Mouse (Mus musculus) heart, adult 9 months (tissue): Measurements from ENCODE around the gene Cnfn.
"Not testable (repeated sequence)": the region's sequence is repeated elsewhere in the genome, so short reads cannot be mapped to it uniquely, and the experiment has no call there.

Source experiments
- DNase-seq, 2 experiments: peaks; one replicate each; pipeline ENCODE4 v3.0.0; 2022; ENCODE audit warnings: low spot score in 2 of 2

The Cnfn gene

DNA sequence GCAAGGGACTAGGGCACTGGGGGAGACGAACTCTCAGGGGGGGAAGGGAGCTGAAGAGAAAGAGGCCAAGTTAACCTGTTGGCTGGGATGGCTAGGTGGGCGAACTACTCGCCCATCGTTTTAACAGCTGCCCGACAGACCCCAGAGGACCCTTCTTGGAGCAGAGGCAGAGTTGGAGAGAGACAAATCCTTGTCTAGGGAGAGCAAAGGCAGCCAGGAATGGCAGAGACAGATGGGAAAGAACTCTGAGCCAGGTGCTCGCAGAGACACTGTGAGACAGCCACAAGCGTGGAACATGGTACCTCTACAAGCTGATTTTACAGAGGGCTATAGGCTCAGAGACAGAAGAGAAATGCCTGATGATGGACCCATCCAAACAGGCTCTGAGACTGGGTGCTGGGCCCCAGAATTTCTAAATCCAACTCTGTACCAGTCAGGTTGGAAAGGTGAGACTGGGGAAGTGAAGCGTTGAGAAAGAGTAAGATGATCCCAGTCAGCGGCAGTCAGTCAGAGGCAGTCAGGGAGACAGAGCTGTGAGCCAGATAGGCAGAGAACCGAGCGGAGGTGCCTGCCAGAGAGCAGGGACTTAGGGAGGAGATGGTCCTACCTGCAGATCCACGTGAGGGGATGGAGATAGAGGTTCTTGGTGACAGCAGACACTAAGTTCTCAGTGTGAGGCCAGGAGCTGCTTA is at the start of gene Cnfn:
Gene Cnfn, minus strand, starts transcription at position 667 of the 692 bp plus-strand sequence.
- no peak for DNase-seq

DNA sequence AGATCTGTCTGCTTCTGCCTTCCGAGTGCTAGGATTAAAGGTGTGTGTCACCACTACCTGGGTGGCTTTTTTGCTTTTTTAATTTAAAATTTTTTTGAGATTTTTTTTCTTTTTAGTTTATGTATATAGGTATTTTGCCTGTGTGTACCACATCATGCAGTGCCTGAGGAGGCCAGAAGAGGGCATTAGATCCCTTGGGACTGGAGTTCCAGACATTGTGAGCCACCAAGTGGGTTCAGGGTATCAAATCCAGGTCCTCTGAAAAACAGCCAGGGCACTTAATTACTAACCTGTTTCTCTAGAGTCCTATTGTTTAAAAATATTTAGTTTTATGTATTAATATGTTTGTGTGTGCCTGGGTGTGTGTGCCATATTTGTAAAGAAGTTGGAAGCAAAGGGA is 48.1 kb upstream of the Cnfn start:
- no peak for DNase-seq

DNA sequence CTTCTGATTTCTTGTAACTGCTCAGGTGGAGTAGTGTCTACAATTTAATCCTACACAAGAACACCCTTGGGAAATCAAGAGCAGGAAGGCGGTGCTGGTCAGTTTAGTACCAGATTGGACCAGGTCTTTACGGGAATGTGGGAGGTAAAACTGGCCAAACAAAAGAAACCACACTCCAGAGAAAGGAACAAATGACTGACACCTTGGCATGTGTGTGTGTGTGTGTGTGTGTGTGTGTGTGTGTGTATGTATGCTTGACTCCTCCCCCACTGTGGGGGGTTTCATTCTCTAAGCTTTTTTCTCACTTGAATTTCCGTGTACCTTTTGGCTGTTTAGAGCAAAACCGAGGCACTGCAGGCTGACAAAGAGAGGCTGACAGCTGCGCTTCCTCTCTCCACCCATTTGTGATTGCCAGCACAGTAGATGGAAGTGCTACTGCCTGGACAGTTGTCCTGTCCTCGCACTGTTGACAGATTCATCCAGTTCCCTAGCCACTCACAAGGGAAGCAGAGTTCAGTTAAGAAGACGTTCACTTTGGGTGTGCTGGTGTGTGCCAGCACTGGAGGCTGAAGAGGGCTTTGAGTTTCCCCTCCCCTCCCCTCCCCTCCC is 43.4 kb upstream of the Cnfn start, which contains the start of gene Cxcl17:
Gene Cxcl17, minus strand, starts transcription at position 54 of the 609 bp plus-strand sequence.
- no peak for DNase-seq

DNA sequence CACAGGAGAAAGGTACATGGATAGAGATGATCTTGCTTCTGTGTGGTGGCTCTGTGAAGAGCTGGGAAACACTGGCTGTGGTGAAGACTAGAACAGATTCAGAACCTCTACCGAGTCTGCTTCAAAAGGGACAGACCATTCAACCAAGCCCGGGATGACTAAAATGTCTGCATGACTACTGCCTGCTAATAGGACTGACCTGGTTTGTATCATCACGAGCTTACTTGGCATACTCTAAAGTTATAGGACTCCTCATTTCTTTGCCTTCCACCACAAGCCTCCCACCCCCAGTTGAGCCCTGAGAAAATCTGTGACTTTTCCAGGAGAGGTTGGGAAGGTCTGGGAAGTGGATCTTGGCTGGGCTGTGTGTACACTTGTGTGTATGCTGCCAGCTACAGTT is 42.3 kb upstream of the Cnfn start:
- DNase-seq = no peak

DNA sequence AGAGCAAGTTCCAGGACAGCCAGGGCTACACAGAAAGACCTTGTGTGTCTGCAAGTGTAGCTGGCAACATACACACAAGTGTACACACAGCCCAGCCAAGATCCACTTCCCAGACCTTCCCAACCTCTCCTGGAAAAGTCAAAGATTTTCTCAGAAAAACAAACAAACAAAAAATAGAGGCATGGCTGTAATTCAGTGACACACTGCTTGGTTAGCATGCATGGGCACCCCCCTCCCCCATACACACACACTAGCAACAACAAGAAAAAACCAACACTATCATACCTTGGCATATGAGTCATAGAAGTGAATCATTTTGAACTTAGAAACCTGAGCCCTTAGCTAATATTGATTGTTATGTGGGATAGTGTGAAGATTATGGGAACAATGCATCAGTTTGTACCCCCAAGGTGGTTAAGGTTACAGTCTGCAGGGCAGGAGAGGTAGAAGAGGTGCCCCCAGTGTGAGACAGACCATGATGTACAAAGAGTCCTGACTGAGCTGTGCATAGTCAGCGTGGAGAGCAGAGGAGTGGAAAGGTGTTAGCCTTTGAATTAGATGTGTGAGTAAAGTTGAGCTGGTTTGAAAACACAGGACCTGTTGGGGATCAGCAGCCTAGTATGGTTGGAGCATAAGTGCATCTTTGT is 41.6 kb upstream of the Cnfn start:
- no peak for DNase-seq

DNA sequence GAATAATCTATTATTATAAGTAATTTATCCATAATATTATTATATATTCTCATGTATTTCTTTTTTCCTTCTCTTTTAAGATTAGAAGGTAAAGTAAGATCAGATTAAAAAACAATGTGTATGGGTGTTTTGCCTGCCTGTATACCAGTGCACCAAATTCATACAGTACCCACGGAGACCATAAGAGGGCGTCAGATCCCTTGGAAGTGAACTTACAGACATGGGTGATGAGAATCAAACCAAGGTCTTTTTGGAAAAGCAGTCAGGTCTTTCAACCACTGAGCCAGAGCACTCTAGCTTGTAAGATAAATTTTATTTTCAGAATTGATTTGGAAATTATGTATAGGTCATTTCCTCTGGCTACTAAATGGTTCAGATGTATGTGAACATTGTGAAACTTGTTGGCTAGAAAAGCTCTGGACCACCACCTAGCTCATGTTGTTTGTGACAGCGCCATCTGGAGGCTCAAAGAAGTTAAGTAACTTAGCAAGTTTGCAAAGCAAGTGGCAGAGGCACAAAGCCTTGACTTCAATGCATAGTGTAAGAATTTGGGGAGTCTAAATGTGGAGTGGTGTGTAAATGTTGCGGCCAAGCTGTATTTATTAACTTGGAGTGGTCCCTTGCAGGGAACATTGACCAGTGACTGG is 39.7 kb upstream of the Cnfn start:
- no peak for DNase-seq

DNA sequence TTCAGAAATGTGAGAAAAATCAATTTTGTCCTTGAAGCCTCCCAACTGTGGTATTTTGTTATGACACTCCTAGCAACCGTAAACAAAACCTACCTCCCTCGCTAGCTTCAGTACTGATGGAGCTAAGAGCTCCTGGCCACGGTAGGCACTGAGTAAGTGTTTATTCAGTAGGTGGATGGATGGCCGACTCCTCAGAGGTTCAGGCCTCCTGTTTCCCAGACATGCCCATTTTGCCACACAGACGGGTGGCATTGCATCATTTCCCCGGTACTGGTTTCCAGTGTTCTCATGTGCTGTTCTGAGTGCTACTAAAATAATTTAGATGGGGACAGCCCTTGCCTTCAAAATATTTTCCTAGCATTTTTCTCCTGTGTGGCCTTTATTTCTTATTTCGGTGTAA is 36.9 kb upstream of the Cnfn start:
- DNase-seq = no peak

DNA sequence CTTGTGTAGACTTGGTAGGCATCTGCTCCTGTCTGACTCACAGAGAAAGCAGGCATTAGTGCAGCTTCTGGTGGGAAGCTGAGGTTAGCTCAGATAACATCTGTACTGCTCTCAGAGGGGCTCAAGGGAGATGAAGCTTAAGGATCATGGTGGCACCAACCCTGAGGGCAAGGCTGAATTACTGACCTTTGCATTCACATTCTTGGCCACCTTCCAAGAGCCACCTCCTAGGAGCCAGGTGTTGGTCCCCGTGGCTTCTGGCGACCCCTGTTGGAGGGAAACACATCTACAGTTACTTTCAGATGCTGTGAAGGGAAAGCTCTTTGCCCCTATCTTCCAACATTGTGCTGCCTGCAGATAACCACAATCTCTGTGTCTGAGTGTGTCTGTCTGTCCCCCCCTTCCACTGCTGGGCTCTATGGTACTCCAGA is 33.2 kb upstream of the Cnfn start:
- DNase-seq = no peak

DNA sequence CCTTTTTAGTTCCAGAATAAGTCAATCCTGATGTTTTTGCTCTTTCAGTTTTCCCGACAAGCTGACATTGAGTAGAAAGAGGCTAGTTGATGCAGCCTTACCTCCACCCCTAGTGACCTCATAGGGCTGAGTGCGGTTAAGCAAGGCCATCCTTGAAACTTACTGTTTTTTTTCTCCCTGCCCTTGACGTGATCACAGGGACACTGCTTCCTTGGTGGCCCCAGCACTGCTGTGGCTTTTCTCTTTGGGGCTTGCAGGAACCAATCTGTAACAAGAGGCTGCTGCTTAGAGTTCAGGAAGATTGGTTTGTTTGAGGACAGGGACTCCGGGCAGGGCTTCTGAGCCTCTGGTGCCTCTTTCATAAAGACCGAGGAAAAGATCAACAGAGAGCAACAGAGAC is 32.5 kb upstream of the Cnfn start:
- DNase-seq = no peak

DNA sequence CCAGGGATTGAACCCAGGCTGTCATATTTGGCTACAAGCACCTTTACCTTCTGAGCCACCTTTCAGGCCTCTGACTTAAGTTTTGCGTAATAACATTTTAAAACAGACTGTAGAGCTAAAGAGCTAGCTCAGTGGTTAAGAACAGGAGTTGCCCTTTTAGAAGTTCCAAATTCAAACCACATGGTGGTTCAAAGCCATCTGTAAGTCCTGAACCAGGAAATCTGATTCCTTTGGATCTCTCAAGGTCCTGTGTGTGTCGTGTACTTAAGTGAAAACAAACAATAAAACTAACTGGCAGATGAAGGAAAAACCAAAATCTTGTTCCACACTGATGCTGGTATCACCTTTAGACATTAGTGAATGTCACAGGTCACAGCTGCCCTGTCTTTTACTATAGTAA is 32.0 kb upstream of the Cnfn start:
- no peak for DNase-seq

DNA sequence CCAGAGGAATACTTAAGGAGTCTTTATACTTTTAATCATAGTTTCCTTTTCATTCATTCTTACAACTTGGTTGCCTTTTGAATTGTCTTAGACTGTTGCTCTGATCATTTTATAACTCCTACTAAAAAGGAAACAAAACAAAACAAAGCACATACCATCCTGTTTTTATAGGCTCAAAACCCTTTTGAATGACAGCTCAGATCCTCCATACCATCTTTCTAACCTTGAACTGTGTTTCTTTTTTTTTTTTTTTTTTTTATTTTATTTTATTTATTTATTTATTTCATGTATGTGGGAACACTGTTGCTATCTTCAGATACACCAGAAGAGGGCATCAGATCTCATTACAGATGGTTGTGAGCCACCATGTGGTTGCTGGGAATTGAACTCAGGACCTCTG is 29.5 kb upstream of the Cnfn start:
- not testable (repeated sequence) for DNase-seq

DNA sequence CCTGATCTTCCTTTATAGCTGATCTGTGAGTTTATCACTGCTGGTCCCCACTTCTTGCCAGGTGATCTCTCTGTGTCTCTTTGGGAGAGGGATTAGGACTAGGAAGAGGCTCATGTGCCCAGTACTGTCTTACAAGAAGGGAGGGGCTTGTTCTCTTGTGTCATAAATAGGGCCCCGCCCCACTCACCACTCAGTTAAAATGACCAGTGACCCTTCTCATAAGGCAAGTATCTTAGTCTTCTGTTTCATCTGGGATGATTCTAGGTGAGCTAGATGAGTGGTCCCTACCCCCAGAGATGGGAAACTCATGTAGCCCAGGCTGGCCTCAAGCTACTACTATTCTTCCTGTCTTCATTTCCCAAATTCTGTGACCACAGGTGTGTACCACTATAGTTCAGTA is 29.1 kb upstream of the Cnfn start, which contains the start of gene Lipe:
Gene Lipe, minus strand, starts transcription at position 101 of the 400 bp plus-strand sequence.
- DNase-seq = no peak

DNA sequence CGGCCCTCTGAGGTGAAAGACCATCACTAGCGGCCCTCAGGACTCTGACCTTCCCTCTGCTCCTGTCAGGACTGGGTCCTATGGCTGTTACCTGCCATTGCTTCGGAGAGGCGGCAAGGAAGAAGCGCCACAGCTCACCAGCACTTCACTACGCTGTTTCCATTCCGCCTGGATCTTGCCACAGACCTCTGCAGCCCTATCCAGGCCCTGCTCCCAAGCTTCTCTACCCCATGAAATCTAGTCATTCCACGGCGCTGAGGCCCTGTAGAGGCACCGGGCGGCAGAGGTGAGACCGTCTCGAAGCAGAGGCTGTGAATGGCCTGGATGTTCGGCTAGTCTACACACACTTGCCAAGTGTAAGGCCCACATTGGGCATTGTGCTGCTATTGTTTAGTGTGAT is 27.1 kb upstream of the Cnfn start:
- peak in 1 of 2 experiments; percentile 25 for DNase-seq

DNA sequence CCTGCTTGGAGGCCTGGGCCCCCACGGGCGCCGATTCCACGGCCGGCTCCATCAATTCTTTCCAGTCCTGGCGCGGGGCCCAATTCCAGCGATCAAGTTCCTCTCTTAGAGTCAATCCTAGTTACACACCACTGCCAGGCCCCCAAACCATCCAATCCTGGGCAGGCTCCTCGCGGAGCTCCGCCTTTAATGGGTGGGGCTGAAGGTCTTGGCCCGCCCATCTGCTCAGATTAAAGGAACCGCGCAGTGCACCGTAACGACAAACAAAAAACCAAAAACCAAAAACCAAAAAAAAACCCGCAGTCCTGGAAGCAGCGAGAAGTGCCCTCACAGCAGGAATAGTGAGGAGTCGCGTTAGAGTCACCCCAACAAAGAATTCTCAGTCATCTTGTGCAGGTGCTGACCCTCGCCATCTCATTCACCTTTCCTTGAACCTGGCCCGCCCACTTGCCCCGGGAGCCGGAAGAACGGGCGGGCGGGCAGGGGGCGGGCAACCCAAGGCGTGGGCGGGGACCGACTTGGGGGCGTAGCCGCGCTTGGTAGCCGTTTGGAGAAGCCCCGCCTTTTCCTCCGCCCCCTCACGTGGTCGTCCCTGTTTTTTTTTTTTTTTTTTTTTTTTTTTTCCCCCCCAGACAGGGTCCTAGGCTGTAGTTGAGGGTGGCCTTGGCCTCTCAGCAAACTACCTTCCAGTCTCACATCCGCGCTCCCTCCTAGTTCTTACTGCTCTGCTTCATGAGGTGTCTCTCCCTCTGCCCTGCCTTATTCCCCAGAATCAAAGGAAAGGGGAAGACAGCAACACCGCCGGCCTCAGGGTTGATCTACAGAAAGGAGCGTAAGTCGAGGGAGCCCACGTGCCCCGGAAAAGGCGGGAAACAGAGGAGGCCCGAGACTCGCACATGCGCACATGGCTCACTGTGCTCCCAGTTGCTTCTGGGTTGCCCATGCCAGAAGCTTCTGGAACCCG is 26.3 kb upstream of the Cnfn start:
- DNase-seq = peak; percentile 96 to 97

DNA sequence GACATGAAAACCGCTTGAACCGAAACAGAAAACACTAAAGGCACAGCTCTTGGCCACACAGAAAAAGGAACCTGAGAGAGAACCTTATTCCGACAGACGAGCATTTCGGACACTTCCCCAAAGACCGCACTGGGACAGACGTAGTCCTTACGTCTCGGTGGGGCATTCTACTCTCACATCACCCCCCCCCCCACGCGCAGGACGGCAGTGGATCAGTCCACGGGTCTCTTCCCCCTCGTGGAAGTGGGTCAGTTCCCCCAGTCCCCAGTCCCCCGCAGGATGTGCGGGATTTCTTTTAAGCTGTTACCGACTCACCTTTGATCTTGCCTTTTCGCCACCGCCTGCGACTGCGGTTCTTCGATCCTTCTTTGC is 25.6 kb upstream of the Cnfn start:
- no peak for DNase-seq

DNA sequence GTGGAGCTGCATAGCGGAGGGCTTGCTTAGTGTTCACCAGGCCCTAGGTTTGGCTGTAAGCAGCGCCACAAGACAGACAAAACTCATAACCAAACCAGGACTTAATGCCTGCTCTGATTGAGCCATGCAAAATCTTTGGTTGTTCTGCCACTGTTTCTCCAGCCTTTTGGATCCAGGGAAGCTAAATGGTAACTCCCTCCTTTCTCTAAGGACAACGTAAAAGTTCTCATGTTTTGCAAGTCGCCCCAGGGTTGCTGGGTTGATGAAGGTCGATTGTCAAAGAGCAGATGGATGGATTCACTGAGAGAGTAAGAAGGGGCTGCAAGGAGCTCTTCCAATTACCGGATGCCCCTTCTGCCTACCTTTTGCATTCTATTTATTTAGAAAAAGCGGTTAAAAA is 25.2 kb upstream of the Cnfn start:
- DNase-seq = no peak

DNA sequence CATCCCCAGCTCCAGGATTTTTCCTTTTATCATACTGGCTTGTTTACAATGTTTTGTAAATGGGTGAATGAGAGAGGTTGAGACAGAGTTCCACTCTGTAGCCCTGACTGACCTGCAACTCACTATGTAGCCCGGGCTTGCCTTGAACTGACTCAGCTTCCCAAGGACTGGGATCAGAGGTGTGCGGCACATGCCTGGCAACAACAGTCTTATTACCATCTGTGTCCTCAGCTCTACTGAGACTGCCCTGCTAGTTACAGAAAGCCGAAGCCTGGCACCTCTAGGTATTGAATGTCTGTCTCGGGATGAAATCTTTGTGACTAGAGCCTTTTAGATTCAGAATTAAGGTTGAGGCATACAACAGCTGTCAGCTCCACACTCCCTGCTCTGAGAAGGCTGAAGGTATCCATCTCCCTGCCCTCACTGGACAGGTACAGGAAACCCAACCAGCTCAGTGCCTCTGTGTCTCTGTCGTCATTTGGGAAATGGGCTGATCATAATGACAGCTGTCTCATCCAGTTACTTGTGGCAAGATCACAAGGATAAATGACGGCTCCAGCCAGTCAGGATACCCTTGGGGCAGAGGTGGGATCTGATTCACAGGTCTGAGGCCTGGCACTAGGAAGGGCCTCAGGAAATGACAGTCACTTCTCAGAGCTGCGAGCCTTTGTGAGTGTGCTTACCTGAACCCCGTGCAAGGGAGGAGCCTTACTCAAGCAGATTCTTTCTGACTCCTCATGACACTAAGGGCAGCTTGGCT is 24.1 kb upstream of the Cnfn start:
- no peak for DNase-seq

DNA sequence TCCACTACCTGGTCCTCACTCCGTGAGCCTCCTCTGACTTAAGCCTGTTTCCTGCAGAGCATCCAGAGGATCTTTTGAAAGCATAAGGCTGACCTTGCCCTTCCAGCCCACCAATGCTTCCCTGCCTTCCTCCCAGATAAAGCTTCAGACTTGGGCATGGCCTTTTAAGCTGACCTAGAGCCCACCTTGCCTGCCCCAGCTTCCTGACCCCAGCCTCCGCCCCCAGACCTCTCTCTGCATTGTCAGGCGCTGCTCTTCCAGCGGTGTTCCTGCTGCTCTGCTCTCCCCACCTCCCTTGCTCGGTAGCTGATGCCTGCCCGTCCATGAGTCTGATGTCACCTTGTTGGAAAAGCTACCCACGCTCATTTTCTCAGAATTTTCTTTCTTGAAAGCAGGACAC is 23.3 kb upstream of the Cnfn start:
- no peak for DNase-seq

DNA sequence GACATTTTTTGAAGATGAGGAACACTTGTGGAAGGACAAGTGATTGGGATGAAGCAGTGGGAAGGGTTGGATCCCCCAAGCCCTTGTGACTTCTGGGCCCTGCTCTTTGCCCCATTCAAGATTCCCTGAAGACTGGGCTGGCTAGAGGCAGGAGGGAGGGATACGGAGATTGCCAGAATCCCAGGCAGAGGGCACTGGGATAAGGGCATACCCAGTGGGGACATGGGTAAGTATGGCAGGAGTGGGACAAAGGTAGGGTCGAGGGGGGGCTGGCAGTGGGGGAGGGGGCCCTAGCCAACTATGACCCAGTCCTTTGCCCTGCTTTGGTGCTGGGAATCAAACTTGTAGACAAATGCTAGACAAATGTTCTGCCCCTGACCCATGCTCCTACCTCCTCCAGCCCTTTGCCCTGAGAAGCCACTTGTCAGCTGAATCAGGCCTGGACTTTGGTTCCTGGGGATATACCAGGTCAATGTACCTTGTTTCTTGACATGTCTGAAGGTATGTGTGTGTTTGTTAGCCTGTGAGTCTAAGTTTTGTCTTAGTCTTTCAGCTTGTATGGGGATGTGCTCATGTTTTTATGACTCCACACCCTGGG is 22.4 kb upstream of the Cnfn start:
- DNase-seq = no peak

DNA sequence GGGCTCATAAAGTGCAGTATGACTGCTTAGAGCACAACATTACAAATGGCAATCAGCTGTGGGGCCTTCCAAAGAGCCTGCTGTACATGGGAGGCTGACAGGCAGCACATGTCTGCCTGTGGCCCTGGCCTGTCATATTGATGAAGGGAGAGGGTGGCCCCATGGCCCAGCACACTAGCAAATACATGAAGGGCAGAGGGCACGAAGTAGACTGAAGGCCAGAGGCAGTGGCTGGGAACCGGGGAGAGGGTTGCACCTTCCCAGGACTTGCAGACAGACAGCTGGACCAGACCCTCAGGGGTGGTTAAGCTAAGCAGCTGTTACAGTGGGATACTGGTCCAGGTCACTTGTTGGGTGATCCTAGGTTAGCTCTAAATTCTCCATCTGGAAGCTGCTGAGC is 21.5 kb upstream of the Cnfn start:
- DNase-seq = no peak
